Mouse (Mus musculus) stomach, embryonic 14.5 days (tissue): Measurements from ENCODE around the gene D5Ertd579e. TPM values are rescaled to one million over a fixed set of nuclear protein-coding genes. Genes with fewer than 3 reads are reported as not detected.
"Not testable (repeated sequence)": the region's sequence is repeated elsewhere in the genome, so short reads cannot be mapped to it uniquely, and the experiment has no call there.

Experiments
- ATAC-seq: fragments of 200-750 bp; cut with Nextera tagmentation; 2 replicates; pipeline ENCODE4 v1.8.0; 2017; ENCODE audit warnings: low read depth, moderate TSS enrichment; ENCODE audit not compliant: insufficient number of reproducible peaks, insufficient read depth, low FRiP score
- H3K27ac ChIP-seq: fragments of 300-500 bp; sonication (generic); 2 replicates; pipeline ENCODE4 v1.5.1; 2014; ENCODE audit warnings: mild to moderate bottlenecking, low read length, moderate library complexity, mixed read lengths
- H3K27me3 ChIP-seq: fragments of 300-500 bp; sonication (generic); 2 replicates; pipeline ENCODE4 v1.6.1; 2014; ENCODE audit warnings: low read length, control low read depth, mixed read lengths; ENCODE audit not compliant: control insufficient read depth, insufficient read depth
- H3K36me3 ChIP-seq: fragments of 300-500 bp; sonication (generic); 2 replicates; pipeline ENCODE4 v1.6.1; 2014; ENCODE audit warnings: mild to moderate bottlenecking, control low read depth, low read length, moderate library complexity, mixed read lengths; ENCODE audit not compliant: control insufficient read depth, insufficient read depth
- H3K4me1 ChIP-seq: fragments of 300-500 bp; sonication (generic); 2 replicates; pipeline ENCODE4 v1.6.1; 2014; ENCODE audit warnings: low read length, control low read depth, mixed read lengths; ENCODE audit not compliant: control insufficient read depth, insufficient read depth
- H3K4me2 ChIP-seq: fragments of 300-500 bp; sonication (generic); replicated peaks from 2 replicates; pipeline ENCODE4 v1.6.1; 2014; ENCODE audit warnings: low read depth, low read length, control low read depth
- H3K4me3 ChIP-seq: fragments of 300-500 bp; sonication (generic); 2 replicates; pipeline ENCODE4 v1.5.1; 2014; ENCODE audit warnings: low read depth, low read length, control low read depth
- H3K9ac ChIP-seq: fragments of 300-500 bp; sonication (generic); replicated peaks from 2 replicates; pipeline ENCODE4 v1.6.1; 2014; ENCODE audit warnings: low read depth, mild to moderate bottlenecking, control low read depth, low read length, moderate library complexity, mixed read lengths
- H3K9me3 ChIP-seq: fragments of 300-500 bp; sonication (generic); 2 replicates; pipeline ENCODE4 v1.6.1; 2016; ENCODE audit warnings: low read depth, low read length, control low read depth; ENCODE audit not compliant: control insufficient read depth
- WGBS: fragments of 180-500 bp; shearing (Covaris S2); extraction: QIAGEN DNeasy Blood & Tissue Kit; methylation state at CpG from one replicate; pipeline ENCODE4 v1.1.7; 2014; 5-methylcytosine and 5-hydroxymethylcytosine counted together
- polyA plus RNA-seq: library from polyadenylated mRNA; unstranded; fragments of >200 nt; fragmentation: Nextera tagmentation; extraction: Ambion mirVana; gene quantifications from 2 replicates; pipeline ENCODE4 v1.2.1, GENCODE M21; 2014

D5Ertd579e gene
- polyA plus RNA-seq, 1 experiment from 2014 or later, result 31.6 TPM

GRCm38 (mm10) chr5:36668572-36668971, 27.3 kb downstream of the D5Ertd579e start:
- H3K27ac ChIP-seq, result no peak overlapping the region
- no peaks in the 10 kb centered on the region for H3K27me3 ChIP-seq
- H3K9ac ChIP-seq, result no peak overlapping the region
- no peaks in the 10 kb centered on the region for H3K4me1 ChIP-seq
- peaks cover 16% of the 10 kb centered on the region for H3K36me3 ChIP-seq
- ATAC-seq, result no peak
- WGBS, result 82% methylated on average over 8 of the region's 8 CpGs
- H3K9me3 ChIP-seq, result no peaks in the 10 kb centered on the region
- H3K4me2 ChIP-seq, result no peak overlapping the region
- no peak overlapping the region for H3K4me3 ChIP-seq

GRCm38 (mm10) chr5:36667986-36668385, 27.8 kb downstream of the D5Ertd579e start:
- 80% methylated on average over 2 of the region's 2 CpGs for WGBS
- H3K27ac ChIP-seq, H3K4me1 ChIP-seq, H3K4me2 ChIP-seq, ATAC-seq, H3K9ac ChIP-seq, H3K4me3 ChIP-seq, H3K27me3 ChIP-seq, H3K9me3 ChIP-seq: not testable (repeated sequence)
- H3K36me3 ChIP-seq, result peaks cover 16% of the 10 kb centered on the region

DNA sequence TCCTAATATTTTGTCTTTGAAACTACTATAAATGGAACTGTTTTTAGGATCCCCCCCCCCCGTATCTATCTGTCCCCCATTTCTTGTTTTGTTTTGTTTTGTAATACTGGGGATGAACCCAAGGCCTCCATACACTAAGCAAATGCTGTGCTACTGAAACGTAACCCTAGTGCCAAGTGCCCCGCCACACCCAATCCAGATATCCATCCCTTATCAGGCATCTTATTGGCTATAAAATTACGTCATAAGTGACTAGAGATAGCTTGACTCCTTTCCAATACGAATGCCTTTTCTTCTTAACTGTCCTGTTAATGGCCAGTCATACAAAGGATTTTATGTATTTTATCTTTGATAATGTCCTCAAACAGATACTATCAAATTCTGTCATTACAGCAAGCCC, 28.7 kb downstream of the D5Ertd579e start:
- Histone ChIP-seq H3K27me3 (no peaks in the 10 kb centered on the region), H3K4me2 (no peak overlapping the region), H3K27ac (no peak overlapping the region), H3K9me3 (no peaks in the 10 kb centered on the region), H3K9ac (no peak overlapping the region), H3K4me3 (no peak overlapping the region), H3K4me1 (no peaks in the 10 kb centered on the region), H3K36me3 (peaks cover 15% of the 10 kb centered on the region)
- no peak for ATAC-seq
- WGBS, result 93% methylated on average over 5 of the region's 5 CpGs

DNA sequence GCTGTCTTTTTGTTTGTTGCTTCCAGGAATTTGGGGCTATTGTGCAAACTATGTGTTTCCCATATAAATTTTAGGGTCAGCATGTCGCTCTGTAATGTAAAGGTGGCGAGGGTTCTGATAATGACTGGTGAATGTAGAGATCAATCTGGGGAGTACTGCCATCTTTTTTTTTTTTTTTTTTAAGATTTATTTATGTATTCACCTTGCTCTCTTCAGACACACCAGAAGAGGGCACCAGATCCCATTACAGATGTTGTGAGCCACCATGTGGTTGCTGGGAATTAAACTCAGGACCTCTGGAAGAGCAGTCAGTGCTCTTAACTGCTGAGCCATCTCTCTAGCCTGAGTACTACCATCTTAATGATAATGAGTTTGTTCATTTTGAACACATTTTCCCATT, 29.1 kb downstream of the D5Ertd579e start:
- peaks cover 14% of the 10 kb centered on the region for H3K36me3 ChIP-seq
- not testable (repeated sequence) for H3K4me3 ChIP-seq, H3K9ac ChIP-seq, H3K27ac ChIP-seq, H3K4me2 ChIP-seq, H3K9me3 ChIP-seq, ATAC-seq, H3K4me1 ChIP-seq, H3K27me3 ChIP-seq
- WGBS, result 92% methylated on average over 2 of the region's 2 CpGs

DNA sequence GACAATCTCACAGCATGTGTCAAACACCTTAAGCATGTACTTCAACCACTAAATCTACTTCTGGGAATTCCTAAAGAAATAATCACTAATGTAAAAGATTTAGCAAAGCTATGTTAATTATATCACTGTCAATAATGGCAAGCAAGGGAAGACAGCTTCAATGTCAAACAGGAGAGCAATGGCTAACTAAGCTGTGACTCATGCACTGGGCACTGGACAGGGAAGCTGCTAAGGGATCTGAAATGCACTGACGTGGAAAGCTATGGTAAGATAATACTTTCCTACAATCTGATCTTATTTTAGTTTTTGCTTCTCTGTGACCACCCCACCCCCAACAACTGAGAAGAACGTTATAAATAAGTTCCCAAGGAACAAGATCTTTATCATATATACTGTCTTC, 32.5 kb downstream of the D5Ertd579e start:
- H3K4me3 ChIP-seq, result no peak overlapping the region
- no peaks in the 10 kb centered on the region for H3K9me3 ChIP-seq
- peaks cover 3% of the 10 kb centered on the region for H3K36me3 ChIP-seq
- WGBS, result 80% methylated on average over 2 of the region's 2 CpGs
- no peaks in the 10 kb centered on the region for H3K4me1 ChIP-seq
- no peaks in the 10 kb centered on the region for H3K27me3 ChIP-seq
- H3K4me2 ChIP-seq, result no peak overlapping the region
- no peak for ATAC-seq
- H3K27ac ChIP-seq, result no peak overlapping the region
- no peak overlapping the region for H3K9ac ChIP-seq

DNA sequence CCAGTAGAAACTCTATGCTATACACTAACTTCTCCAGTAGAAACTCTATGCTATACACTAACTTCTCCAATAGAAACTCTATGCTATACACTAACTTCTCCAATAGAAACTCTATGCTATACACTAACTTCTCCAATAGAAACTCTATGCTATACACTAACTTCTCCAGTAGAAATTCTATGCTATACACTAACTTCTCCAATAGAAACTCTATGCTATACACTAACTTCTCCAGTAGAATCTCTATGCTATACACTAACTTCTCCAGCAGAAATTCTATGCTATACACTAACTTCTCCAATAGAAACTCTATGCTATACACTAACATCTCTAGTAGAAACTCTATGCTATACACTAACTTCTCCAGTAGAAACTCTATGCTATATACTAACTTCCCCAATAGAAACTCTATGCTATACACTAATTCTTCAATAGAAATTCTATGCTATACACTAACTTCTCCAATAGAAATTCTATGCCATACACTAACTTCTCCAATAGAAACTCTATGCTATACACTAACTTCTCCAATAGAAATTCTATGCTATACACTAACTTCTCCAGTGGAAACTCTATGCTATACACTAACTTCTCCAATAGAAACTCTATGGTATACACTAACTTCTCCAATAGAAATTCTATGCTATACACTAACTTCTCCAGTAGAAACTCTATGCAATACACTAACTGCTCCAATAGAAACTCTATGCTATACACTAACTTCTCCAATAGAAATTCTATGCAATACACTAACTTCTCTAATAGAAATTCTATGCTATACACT, 34.7 kb downstream of the D5Ertd579e start:
- H3K4me2 ChIP-seq, H3K4me1 ChIP-seq, ATAC-seq, H3K4me3 ChIP-seq, H3K9me3 ChIP-seq, H3K27ac ChIP-seq, H3K9ac ChIP-seq, H3K27me3 ChIP-seq, H3K36me3 ChIP-seq: not testable (repeated sequence)

DNA sequence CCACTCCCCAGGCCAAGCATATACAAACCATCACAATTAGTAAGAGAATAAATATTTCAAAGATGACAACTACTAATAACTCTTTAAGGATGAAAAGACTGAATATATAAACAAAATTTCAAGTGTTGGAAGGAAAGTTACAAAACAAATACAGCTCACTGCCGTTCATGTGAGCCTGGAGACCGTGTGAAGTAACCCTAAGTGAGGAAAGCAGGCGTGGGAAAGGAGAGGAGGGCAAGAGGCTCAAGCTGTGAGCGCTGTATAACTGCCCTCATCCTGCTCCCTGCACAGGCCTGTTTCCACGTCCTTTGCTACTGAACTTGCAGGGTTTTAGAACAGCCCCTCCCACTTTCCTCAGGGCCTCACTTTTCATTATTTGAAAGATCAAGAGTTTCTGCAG, 70.2 kb downstream of the D5Ertd579e start:
- no peak overlapping the region for H3K4me2 ChIP-seq
- ATAC-seq, result no peak; the same call in 1 of the 2 replicates
- H3K4me3 ChIP-seq, result no peak overlapping the region
- H3K9me3 ChIP-seq, result no peaks in the 10 kb centered on the region
- peaks cover 12% of the 10 kb centered on the region; the same call in 1 of the 2 replicates for H3K36me3 ChIP-seq
- H3K9ac ChIP-seq, result no peak overlapping the region
- no peaks in the 10 kb centered on the region for H3K27me3 ChIP-seq
- H3K4me1 ChIP-seq, result peaks cover 11% of the 10 kb centered on the region; the same call in 1 of the 2 replicates
- 32% methylated on average over 5 of the region's 5 CpGs for WGBS
- H3K27ac ChIP-seq, result no peak overlapping the region

GRCm38 (mm10) chr5:36623670-36624069, 72.2 kb downstream of the D5Ertd579e start:
- Histone ChIP-seq H3K4me3 (no peak overlapping the region), H3K27ac (no peak overlapping the region), H3K36me3 (peaks cover 3% of the 10 kb centered on the region; the same call in 1 of the 2 replicates), H3K4me1 (peaks cover 23% of the 10 kb centered on the region), H3K27me3 (no peaks in the 10 kb centered on the region), H3K9me3 (no peaks in the 10 kb centered on the region), H3K4me2 (no peak overlapping the region), H3K9ac (no peak overlapping the region)
- ATAC-seq, result no peak
- WGBS, result 85% methylated on average over 5 of the region's 5 CpGs

- Histone ChIP-seq H3K9me3 (no peaks in the 10 kb centered on the region), H3K4me3 (no peak overlapping the region), H3K36me3 (peaks cover 16% of the 10 kb centered on the region; the same call in 1 of the 2 replicates), H3K27me3 (no peaks in the 10 kb centered on the region), H3K4me1 (peaks cover 16% of the 10 kb centered on the region), H3K4me2 (no peak overlapping the region), H3K9ac (no peak overlapping the region), H3K27ac (peak overlapping the region; percentile 45; the same call in 1 of the 2 replicates)
- no peak for ATAC-seq
- WGBS, result 72% methylated on average over 5 of the region's 5 CpGs
Measured at GRCm38 (mm10) chr5:36621058-36621449, 74.8 kb downstream of the D5Ertd579e start.
